Mouse (Mus musculus) thymus, postnatal 14 days (tissue): ENCODE results near the gene Dhx37.
"Not testable (repeated sequence)": the region's sequence is repeated elsewhere in the genome, so short reads cannot be mapped to it uniquely, and the experiment has no call there.

Experiments
- DNase-seq: peaks from one replicate; pipeline ENCODE4 v3.0.0; 2021

Dhx37 gene

GRCm38 (mm10) chr5:125388358-125389092 is 45.4 kb downstream of the Dhx37 start:
- DNase-seq = no peak

GRCm38 (mm10) chr5:125387295-125387694 is 46.6 kb downstream of the Dhx37 start:
- DNase-seq = not testable (repeated sequence)

- DNase-seq = no peak
Measured at GRCm38 (mm10) chr5:125385215-125385940, 48.5 kb downstream of the Dhx37 start.

GRCm38 (mm10) chr5:125384512-125385214 is 49.3 kb downstream of the Dhx37 start:
- DNase-seq = no peak

GRCm38 (mm10) chr5:125383637-125384420 is 50.1 kb downstream of the Dhx37 start:
- no peak for DNase-seq

GRCm38 (mm10) chr5:125382673-125383558 is 51.0 kb downstream of the Dhx37 start:
- peak; percentile 66 for DNase-seq

- DNase-seq = no peak
Measured at GRCm38 (mm10) chr5:125381954-125382672, 51.8 kb downstream of the Dhx37 start.

GRCm38 (mm10) chr5:125378919-125379318 is 55.0 kb downstream of the Dhx37 start:
- no peak for DNase-seq

GRCm38 (mm10) chr5:125377214-125377613 is 56.7 kb downstream of the Dhx37 start:
- DNase-seq = peak; percentile 75

- no peak for DNase-seq
Measured at GRCm38 (mm10) chr5:125375871-125376270, 58.0 kb downstream of the Dhx37 start.

GRCm38 (mm10) chr5:125372027-125372426 is 61.9 kb downstream of the Dhx37 start:
- DNase-seq = no peak

- DNase-seq = no peak
Measured at GRCm38 (mm10) chr5:125370950-125371693, 62.8 kb downstream of the Dhx37 start.

GRCm38 (mm10) chr5:125368568-125368967 is 65.4 kb downstream of the Dhx37 start:
- peak; percentile 74 for DNase-seq

- no peak for DNase-seq
Measured at GRCm38 (mm10) chr5:125368156-125368555, 65.8 kb downstream of the Dhx37 start.

GRCm38 (mm10) chr5:125364851-125365429 is 69.0 kb downstream of the Dhx37 start:
- no peak for DNase-seq

GRCm38 (mm10) chr5:125363894-125364293 is 70.0 kb downstream of the Dhx37 start:
- DNase-seq = no peak
